Mouse (Mus musculus) regulatory T cell (primary cell): ENCODE measurements around the gene Tsc22d4.

Experiments
- in situ Hi-C: fragments of 300-600 bp; cut with MboI, MseI; formaldehyde crosslinking; loops from one replicate; pipeline ENCODE4 v1.15.1; 2025; ENCODE audit warnings: high pct_unique_total_duplicates

Tsc22d4 gene

DNA sequence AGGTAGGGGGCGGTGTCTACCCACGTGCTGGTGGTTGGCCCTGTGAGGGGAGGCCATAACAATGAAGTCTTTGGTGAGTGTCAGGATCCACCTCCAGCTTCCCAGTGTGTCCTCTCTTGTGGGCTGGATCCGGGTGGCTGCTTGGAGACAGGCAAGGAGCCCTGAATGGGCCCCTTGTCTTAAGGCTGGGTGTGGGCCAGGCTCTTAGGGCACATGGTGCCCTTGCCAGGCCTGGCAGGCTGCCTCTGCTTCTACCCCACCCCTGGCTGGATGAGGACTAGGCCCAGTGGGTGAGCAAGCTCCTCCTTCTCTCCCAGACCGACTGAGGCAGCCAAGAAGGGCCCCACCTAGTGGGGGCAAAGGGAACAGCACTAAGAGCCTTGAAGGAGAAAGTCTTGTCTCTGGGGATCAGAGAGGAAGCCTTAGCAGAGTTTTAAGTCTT is 14.5 kb downstream of the Tsc22d4 start:
- in situ Hi-C loops, result loop anchor here (5.0 to 10.0 kb wide), 2 partner anchors 108 to 235 kb away; no protein-coding TSS in a partner anchor

DNA sequence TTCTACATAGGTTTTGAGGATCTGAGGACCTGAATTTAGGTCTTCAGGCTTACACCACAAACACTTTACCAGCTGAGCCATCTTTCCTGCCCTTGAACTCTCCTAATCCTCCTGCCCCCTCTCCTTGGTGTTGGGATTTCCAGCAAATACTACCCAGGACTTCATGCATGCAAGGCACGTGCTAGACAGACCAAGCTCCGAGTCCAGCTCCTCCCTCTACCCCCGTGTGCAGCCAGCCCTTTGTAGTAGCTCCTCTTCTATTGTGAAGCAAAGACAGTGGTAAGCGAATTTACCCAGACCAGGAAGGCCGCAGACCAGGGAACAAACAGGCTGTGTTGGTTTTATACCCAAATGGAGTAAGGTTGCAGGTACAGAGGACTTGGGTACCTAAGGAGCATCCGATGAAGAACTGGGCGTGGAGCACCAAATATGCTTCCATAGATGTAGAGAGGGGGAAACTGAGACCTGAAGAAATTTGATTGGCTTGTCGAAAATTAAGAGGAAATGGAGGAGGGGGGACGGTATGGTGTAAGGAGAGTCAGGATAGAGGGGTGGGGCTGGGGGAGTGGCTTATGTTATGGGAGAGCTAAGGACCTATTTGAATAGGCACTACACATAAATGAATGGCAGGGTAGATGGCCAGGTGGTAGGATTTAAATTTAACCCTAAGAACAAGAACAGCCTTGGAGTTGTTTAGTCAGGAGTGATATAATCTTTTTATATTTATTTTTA is 19.2 kb downstream of the Tsc22d4 start:
- in situ Hi-C loops, result loop anchor here (5.0 to 10.0 kb wide), 2 partner anchors 112 to 240 kb away; no protein-coding TSS in a partner anchor

DNA sequence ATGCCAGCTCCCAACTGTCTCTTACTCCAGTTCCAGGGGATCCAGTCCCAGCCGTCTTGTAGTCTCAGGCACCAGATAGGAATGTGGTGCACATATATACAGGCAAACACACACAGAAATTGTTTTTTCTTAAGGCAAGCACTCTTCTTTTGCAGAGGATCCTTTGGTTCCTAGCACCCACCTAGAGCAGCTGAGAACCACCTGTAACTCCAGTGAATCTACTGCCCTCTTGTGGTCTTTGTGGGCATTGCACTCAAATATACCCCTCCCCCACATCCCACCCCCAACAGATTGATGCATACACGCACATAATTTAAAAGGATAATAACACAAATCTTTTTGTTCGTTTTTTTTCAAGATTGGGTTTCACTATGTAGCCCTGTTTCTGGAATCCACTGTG is 20.7 kb downstream of the Tsc22d4 start:
- in situ Hi-C loops, result loop anchor here (10.0 kb wide), 1 partner anchor 241 kb away; no protein-coding TSS in a partner anchor

DNA sequence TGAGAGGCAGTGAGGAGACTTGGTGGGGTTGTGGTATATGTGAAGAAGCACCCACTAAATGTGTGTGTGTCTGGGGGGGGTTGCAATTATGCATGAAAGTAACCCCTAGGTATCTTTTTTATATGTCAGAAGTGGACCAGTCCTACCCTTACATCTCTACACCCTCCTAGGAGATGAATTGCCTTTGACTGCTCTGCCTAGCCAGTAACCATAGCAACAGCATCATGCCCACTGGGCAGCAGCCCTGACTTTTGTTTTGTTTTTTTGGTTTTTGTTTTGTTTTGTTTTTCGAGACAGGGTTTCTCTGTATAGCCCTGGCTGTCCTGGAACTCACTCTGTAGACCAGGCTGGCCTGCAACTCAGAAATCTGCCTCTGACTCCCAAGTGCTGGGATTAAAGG is 22.9 kb downstream of the Tsc22d4 start:
- in situ Hi-C loops, result loop anchor here (10.0 kb wide), 1 partner anchor 244 kb away; no protein-coding TSS in a partner anchor

DNA sequence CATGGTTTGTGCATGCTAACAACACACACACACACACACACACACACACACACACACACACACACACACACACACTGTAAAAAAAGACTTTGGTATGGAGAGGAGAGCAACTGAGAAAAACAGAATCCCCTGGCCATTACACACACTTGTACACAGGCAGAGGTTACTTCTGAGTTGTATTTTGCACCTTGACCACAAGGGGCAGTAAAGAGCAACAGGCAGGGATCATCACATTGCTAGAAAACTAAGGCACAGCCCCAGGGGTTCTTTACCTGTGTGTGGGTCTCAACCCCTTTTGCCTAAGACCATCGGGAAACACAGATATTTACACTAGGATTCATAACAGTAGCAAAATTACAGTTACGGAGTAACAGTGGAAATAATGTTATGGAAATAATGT is 25.2 kb downstream of the Tsc22d4 start:
- in situ Hi-C loops, result loop anchor here (10.0 kb wide), 1 partner anchor 476 kb away; the partner anchor contains the start of gene Ufsp1

DNA sequence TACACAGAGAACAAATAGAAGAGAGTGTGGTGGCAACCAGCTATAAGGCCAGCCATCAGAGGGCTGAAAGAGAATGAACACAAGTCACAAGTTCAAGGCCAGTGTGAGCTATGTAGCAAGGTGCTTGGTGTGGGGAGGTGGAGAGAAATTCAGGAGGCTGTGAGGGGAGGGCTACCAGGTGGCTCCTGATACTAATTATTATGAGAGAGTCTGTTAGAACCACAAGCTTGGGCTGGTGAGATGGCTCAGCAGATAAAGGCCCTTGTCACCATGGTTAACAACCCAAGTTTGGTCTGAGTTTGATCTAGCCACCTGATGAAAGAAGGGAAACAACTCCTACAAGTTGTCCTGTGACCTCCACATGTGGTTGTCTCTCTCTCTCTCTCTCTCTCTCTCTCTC is 27.2 kb downstream of the Tsc22d4 start:
- in situ Hi-C loops, result loop anchor here (10.0 kb wide), 1 partner anchor 478 kb away; the partner anchor contains the start of gene Ufsp1

DNA sequence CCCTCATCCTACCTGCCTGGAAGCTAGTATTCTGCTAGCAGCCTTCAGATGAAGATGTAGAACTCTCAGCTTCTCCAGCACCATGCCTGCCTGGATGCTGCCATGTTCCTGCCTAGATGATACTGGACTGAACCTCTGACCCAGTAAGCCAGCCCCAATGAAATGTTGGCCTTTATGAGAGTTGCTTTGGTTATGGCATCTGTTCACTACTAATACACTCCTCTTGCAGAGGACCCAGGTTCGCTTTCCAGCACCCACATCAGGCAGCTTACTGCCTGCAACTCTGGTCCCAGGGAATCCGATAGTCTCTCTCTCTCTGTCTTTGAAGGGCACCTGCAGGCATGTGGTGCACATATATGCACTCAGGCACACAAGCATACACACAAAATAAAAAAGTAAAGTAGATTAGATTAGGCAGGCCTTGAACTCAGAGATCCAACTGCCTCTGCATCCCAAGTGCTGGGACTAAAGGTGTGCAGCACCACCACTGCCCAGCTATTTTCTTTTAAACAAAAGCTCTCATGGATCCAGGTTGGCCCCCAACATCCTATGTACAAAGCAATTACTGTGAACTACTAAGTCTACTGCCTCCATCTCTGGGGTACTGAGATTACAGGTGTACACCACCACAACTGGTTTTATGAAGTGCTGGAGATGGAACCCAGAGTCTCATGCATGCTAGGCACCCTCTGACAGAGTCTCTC is 30.2 kb downstream of the Tsc22d4 start:
- in situ Hi-C loops, result loop anchor here (10.0 kb wide), 1 partner anchor 481 kb away; the partner anchor contains the start of gene Ufsp1

DNA sequence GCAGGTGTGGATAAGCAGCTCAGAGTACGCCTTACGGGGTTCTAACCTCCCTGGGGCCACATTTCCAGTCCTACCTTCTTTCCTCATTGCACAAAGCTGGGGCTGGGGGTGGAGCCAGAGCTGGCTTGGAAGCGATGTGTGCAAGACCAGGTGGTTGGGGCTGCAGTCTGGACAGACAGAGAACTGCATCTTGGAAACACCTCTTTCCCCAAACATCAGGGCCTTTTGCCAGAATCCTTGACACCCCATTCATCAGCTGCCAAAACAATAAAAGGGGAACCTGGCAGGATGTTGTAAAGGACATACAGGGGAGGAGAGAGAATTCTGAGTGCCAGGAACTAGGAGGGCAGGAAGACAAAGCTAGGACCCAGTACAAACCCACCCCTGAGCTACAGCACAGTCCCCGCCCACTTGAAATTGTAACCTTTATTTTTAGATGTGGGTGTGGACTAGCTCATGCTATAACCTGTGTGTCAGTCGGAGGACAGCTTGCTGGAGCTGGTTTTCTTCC is 30.9 kb downstream of the Tsc22d4 start:
- in situ Hi-C loops, result loop anchor here (10.0 kb wide), 1 partner anchor 482 kb away; the partner anchor contains the start of gene Ufsp1

DNA sequence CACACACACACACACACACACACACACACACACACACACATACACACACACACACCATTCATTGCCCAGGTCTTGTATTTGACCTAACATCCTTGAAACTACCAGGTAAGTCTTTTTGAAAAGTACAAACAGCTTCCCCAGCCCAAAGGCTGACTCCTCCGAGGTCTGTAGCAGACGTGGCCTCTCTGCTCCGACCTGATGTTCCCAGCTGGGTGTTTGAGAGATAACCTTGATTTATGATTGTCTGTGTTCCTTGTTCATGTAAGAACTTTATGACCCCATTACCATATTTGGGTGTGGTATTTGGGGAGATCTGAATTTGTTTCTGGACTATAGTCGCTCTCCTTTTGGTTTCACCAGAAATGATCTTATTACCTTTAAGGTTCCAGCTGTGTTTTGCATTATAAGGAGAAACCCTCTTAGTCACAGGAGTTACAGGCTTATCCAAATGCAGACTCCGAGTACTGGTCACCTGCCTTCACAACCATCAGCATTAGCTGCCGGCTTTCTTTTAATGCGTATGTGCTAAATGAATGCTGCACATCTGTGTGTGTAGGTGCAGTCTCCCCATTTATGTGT is 31.8 kb downstream of the Tsc22d4 start:
- in situ Hi-C loops, result loop anchor here (10.0 kb wide), 1 partner anchor 483 kb away; the partner anchor contains the start of gene Ufsp1

DNA sequence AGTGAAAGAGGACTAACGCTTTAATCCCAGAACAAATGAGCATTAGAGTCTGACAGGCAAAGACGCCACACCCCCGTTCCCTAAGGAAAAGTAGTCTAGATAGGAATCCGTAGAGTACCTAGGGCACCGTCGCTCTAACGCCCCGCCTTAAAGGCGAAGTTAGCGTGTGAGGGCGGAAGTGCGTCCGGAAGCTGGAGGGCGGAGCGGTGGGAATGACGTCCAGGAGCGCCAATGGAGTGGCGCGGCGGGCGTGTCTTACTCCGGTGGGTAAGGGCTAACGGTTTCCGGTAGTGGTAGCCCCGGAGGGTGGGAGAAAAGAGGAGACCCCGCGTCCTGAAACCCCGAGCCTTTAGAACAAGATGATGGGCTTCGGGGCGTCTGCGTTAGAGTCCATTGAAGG is 33.1 kb downstream of the Tsc22d4 start, which contains the start of gene Ppp1r35:
Gene Ppp1r35 (plus strand): TSS at position 215 of the 400 bp plus-strand sequence.
- in situ Hi-C loops, result loop anchor here (10.0 kb wide), 1 partner anchor 484 kb away; the partner anchor contains the start of gene Ufsp1

DNA sequence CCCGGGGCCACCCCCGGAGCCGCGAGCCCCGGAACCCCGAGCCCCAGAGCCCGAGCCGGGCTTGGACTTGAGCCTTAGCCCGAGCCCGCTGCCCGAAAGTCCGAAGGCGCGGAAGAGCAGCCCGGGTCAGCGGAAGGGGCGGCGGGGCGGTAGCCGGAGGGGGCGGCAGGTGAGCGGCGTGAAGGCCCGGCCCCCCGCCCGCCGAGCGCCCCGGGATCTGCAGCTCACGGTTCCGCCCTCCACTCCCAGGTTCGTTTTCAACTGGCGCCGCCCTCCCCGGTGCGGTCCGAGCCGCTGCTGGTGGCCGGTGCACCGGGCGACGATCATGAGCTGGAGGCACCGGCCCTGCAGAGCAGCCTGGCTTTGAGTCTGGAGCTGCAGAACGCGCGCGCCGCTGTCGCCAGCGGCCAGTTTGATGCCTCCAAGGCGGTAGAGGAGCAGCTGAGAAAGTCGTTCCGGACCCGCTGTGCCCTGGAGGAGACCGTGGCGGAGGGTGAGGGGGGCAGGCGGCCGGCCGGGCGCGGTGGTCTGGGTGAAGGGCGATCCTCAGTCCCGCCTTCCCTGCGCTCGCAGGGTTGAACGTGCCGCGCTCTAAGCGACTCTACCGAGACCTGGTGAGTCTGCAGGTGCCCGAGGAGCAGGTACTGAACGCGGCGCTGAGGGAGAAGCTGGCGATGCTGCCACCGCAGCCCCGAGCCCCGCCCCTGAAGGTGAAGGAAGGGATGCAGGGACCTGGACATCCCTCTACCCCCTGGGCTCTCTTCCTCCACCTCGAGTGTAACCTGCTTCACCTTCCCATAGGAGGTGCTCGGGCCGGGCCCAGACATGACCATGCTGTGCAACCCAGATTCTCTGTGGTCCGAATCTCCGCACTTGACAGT is 33.8 kb downstream of the Tsc22d4 start:
- in situ Hi-C loops, result loop anchor here (10.0 kb wide), 1 partner anchor 484 kb away; the partner anchor contains the start of gene Ufsp1

DNA sequence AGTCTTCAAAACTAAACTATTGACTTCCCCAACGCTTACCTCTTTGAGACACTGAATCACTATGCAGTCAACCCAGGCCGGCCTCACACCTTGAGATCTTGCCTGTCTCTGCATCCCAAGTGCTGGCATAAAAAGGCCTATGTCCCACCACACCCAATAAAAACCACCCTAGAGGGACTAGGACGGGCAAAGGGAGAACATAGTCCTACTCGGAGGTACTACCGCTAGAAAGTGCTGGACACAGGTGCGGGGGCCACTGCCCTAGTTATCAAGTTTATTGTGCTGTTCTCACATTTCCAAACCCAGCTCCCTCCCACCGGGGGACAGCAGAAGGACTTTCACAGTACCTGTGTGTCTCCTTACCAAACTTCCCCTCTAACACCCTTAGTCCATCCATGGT is 36.1 kb downstream of the Tsc22d4 start:
- in situ Hi-C loops, result no loop called here

DNA sequence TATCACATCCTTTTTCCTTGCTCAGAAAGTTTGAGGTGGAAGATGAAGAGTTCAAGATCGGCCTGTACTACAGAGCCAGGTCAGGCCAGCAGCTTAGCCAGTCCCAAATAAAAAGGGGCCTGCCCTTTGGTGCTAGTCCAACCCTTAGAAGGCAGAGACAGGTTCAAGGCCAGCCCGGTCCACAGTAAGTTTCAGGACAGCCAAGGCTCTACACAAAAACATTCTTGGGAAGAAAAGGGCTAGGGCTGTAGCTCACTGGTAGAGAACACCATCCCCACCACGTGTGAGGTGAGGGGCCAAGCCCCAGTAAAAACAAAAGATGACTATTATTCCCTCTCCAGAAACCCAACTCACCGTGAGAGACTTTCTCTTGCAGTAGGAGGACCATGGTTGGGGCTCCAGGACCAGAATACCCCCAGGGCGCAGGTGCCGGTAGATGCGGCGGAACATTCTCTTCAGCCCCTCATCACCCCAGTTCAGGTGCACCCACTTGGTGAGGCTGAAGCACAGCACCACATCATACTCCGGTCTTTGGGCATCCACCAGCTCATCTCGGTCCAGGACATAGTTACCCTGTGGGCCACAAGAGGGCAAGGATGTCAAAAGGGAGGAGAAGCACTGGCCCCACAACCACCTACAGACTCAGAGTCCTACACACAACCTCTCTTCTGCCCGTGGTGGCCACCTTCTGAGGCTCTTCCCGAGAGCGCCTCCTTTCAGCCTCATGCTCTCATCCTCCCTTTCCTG is 37.4 kb downstream of the Tsc22d4 start:
- in situ Hi-C loops, result no loop called here

DNA sequence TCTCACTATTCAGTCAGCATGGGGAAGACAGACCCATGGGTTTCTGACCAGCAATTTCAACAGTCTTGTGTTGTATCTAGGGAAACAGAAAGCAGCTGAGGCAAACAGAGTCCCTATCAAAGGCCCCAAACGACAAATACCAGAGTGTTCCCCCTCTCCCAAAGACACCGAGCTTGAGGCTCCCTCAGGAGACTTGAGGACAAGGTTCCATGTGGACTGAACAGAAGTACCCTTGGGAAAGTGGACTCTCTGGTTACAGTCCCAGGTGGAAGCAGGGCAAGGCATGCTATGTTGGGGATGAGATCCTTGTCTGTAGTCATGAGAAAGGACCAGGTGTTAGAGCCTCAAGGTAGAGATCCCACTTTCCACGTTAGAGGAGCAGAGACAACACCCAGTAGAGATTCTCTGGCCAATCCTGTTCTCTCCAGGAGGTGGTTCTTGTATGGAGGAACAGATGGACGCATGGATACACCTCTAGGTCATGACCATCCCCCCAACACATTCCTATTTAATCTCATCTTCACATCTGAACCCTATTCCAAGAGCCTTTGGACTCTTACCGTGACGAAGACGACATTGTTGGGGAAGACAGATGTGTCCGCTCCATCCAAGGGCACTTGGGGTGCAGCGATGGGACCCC is 38.5 kb downstream of the Tsc22d4 start:
- in situ Hi-C loops, result no loop called here

DNA sequence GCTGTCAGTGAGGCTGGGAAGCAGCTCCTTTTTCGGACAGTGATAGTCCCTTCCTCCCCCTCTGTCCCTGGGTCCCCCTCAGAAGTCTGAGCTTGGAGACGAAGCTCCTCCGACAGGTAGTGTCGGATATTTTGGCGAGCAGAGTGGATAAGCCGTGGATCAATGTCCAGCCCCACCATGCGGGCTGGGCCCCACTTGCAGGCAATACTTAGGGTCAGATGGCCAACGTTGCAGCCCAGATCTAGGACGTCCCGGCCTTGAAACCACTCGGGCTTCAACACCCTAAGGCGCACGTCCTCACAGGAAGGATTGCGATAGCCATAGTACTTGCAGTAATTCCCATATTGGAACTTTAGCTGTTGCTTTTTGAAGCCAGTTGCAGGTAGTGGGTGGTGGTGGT is 39.0 kb downstream of the Tsc22d4 start:
- in situ Hi-C loops, result no loop called here

DNA sequence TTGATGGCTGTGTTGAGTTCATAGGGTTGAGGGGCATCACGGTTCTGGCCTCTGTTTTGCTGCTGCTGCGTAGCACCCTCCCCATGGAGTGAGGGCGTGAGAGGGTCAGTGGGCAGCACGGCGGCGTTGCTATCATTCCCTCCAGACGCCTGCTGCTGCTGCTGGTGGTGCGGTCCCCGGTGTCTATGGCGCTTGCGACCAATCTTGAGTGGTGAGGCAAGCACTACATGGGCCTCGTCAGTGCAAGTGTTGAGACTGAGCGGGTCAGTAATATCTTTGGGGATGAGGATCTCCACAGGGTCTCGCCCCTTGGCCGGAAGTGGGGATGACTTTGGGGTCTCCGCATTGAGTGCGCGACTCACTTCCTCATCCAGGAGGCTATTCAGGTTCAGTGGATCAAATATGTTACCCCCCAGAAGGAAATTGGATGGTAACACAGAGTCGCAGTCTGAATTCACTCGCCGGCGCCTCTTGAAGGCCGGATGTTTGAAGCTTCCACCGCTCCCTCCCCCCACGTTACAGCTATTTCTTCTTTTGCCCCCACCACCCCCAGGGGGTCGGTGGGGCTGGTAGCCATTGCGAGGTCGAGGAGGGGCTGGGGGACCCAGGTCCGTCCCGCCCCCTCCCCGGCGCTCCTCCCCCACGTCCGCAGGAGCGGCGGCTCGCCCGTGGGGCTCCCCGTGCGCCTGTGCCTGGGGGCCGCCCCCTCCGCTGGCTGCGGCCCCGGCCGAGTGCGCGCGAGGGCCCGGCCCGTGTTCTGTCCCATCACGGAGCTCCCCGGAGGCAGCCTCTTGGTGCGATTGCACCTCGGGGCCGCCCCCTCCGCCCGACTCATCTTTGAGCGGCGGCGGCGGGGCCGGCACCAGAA is 39.9 kb downstream of the Tsc22d4 start:
- in situ Hi-C loops, result no loop called here

DNA sequence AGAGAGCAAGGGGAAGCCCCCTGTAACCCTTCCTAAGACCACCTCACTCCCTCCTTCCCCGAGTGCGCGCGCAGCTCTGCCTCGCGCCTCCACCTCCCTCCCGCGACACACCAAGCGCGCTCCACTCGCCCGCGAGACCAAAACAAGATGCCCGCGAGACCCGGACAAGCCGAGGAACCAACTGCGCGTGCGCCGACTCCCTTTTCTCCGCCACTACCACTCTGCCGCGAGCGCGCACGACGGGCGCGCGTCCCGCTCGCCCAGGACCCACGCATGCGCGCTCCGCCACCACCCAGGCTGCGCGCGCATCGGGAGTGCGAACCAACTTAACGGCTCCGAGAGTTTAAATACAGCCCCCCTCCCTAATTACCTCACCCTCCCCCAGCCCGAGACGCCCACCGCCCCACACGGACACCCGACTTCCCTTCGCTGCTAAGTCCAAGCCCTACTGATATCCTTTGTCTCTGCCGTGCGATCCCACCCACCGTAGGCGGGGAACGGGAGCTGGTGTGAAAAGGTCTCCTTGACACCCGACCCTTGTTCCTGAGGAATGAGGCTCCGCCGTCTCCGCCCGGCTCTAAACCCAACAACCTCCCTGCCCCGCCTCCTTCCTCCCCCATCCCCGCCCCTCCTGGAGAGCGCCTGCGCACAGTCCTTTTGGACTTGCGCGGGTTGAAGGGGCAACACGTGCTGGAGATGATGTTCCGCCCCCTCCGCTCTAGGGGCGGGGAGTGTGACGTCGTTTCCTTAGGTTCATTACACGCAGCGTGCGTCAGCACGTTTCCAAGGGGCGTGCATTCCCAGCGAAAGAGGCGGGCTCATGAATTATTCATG is 40.8 kb downstream of the Tsc22d4 start:
- in situ Hi-C loops, result no loop called here
